Mouse (Mus musculus) midbrain, embryonic 14.5 days (tissue): ENCODE measurements around the gene Gad1. TPM values are rescaled to one million over a fixed set of nuclear protein-coding genes. Genes with fewer than 3 reads are reported as not detected.

Experiments used
- ATAC-seq: fragments of 200-750 bp; cut with Nextera tagmentation; 2 replicates; pipeline ENCODE4 v1.8.0; 2017; ENCODE audit warnings: moderate number of reproducible peaks, moderate library complexity; ENCODE audit not compliant: low FRiP score, low TSS enrichment
- DNase-seq: peaks from one replicate; pipeline ENCODE4 v3.0.0-alpha.2; 2015
- H3K27ac ChIP-seq: fragments of 300-500 bp; sonication (generic); replicated peaks from 2 replicates; pipeline ENCODE4 v1.5.1; 2014; ENCODE audit warnings: mild to moderate bottlenecking, low read depth, low read length, moderate library complexity
- H3K27me3 ChIP-seq: fragments of 300-500 bp; sonication (generic); 2 replicates; pipeline ENCODE4 v1.6.1; 2014; ENCODE audit warnings: low read length, control low read depth, mixed read lengths; ENCODE audit not compliant: control insufficient read depth, insufficient read depth
- H3K36me3 ChIP-seq: fragments of 300-500 bp; sonication (generic); 2 replicates; pipeline ENCODE4 v1.6.1; 2014; ENCODE audit warnings: low read length, control low read depth; ENCODE audit not compliant: control insufficient read depth, insufficient read depth
- H3K4me1 ChIP-seq: fragments of 300-500 bp; sonication (generic); 2 replicates; pipeline ENCODE4 v1.6.1; 2014; ENCODE audit warnings: mild to moderate bottlenecking, antibody characterized with exemption, low read length, control low read depth; ENCODE audit not compliant: control insufficient read depth, insufficient read depth
- H3K4me2 ChIP-seq: fragments of 300-500 bp; sonication (generic); 2 replicates; pipeline ENCODE4 v1.6.1; 2014; ENCODE audit warnings: mild to moderate bottlenecking, low read length, moderate library complexity
- H3K4me3 ChIP-seq: fragments of 300-500 bp; sonication (generic); replicated peaks from 2 replicates; pipeline ENCODE4 v1.5.1; 2014; ENCODE audit warnings: low read depth, low read length
- H3K9ac ChIP-seq: fragments of 300-500 bp; sonication (generic); replicated peaks from 2 replicates; pipeline ENCODE4 v1.6.1; 2014; ENCODE audit warnings: mild to moderate bottlenecking, low read length, moderate library complexity
- H3K9me3 ChIP-seq: fragments of 300-500 bp; sonication (generic); 2 replicates; pipeline ENCODE4 v1.6.1; 2016; ENCODE audit warnings: low read length, control low read depth, mixed read lengths; ENCODE audit not compliant: control insufficient read depth
- WGBS: fragments of 180-500 bp; shearing (Covaris S2); extraction: QIAGEN DNeasy Blood & Tissue Kit; methylation state at CpG from one replicate; pipeline ENCODE4 v1.1.7; 2014; 5-methylcytosine and 5-hydroxymethylcytosine counted together
- polyA plus RNA-seq: library from polyadenylated mRNA; unstranded; fragments of >200 nt; fragmentation: Nextera tagmentation; extraction: Ambion mirVana; gene quantifications from 2 replicates; pipeline ENCODE4 v1.2.1, GENCODE M21; 2014

Gad1 gene
- polyA plus RNA-seq, 1 experiment from 2014 or later: 111 TPM

DNA sequence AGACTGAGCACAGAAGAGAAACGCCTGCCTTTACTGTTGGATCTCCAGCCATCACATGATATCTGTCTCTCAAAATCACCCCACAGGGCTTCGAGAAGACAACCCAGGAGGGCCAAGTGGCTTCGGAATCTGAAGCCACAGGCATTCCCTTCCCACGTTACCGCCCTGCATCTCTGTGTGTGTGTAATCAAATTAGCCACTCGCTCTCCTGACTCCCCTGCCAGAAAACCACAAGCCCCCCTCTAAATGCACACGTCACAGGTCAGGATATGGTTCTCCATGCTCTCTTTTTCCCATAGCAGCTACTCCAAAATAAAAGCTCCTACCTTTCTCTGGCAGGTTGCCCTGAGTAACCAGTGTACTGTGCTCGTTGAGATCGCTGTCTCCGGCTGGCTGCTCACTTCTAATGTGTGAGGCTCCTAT is 76.5 kb downstream of the Gad1 start:
- WGBS: 17% methylated on average over 10 of the region's 10 CpGs
- no peaks in the 10 kb centered on the region for H3K9me3 ChIP-seq
- DNase-seq (peak; percentile 88), ATAC-seq (peak; percentile 74)
- H3K36me3 ChIP-seq: no peaks in the 10 kb centered on the region
- H3K27ac ChIP-seq: no peak overlapping the region
- peak overlapping the region; percentile 11; the same call in 1 of the 2 replicates for H3K4me3 ChIP-seq
- H3K4me1 ChIP-seq: 0 out of 2 replicates have a peak, but pooled peaks cover 5% of the 10 kb centered on the region
- H3K27me3 ChIP-seq: no peaks in the 10 kb centered on the region
- H3K9ac ChIP-seq: 0 out of 2 replicates have a peak overlapping the region, but pooled peaks have one; percentile 13
- peak overlapping the region; percentile 40 for H3K4me2 ChIP-seq

DNA sequence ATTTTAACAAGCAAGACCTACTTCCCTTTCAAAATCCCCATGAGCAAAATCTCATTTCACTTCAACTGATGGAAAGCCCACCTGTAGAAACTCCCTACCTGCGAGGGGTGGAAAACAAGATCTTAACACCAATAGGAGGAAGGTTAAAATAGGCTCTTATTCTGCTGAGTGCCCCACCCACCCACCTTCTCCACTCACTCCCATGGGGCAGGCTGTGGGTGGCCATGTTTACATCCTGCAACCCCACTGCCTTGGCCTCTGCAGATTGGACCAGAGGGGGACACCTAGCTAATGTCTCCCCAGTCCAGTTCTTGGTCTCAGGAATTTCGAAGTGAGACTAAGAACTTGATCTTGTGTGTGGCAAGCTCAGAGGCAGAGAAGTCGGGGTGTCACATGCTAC is 77.0 kb downstream of the Gad1 start:
- Histone ChIP-seq H3K27ac (no peak overlapping the region), H3K4me3 (no peak overlapping the region), H3K27me3 (no peaks in the 10 kb centered on the region), H3K9me3 (no peaks in the 10 kb centered on the region), H3K4me2 (peak overlapping the region; percentile 40), H3K4me1 (0 out of 2 replicates have a peak, but pooled peaks cover 5% of the 10 kb centered on the region), H3K36me3 (no peaks in the 10 kb centered on the region), H3K9ac (no peak overlapping the region)
- DNase-seq: no peak
- WGBS: 77% methylated on average over 3 of the region's 3 CpGs
- ATAC-seq: no peak

DNA sequence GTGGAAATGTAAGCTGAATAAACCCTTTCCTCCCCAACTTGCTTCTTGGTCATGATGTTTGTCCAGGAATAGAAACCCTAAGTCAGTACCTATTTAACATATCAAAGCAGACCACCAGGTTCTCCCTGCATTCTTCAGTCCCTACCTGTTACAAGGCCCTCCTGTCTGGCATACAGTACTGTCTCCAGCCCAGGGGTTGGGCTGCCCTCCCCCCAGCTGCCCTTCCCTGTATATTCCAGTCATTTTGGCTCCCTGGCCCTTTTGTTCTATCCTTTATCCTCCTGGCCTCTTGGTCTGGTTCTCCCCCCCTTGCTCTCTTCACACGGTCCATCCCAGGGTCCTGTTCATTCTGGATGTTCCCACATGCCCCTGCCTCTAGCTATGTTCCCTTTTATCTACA is 78.4 kb downstream of the Gad1 start:
- 88% methylated on average over 1 of the region's 1 CpGs for WGBS
- Histone ChIP-seq H3K4me2 (no peak overlapping the region), H3K4me3 (no peak overlapping the region), H3K9me3 (no peaks in the 10 kb centered on the region), H3K4me1 (0 out of 2 replicates have a peak, but pooled peaks cover 5% of the 10 kb centered on the region), H3K9ac (no peak overlapping the region), H3K36me3 (no peaks in the 10 kb centered on the region), H3K27ac (no peak overlapping the region), H3K27me3 (no peaks in the 10 kb centered on the region)
- no peak for ATAC-seq
- no peak for DNase-seq

DNA sequence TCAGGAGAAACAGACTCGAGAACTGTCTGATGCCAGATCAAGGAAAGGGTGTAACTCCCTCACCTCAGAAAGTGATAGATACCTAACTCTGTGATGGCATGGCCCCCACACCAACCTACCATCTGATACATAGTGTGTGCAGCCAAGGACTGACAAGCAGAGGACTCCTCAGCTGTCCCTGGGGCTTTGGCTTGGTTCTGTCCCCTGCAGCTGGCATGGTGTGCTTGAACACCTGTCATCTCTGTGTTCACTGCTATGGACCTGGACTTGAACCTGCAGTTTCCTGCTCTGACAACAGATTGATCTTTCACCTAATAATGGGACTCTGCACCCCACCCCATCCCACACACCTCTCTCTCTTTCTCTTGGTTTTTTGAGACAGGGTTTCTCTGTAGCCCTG is 79.5 kb downstream of the Gad1 start:
- Histone ChIP-seq H3K27ac (no peak overlapping the region), H3K9me3 (no peaks in the 10 kb centered on the region), H3K4me2 (no peak overlapping the region), H3K9ac (no peak overlapping the region), H3K4me3 (no peak overlapping the region), H3K4me1 (0 out of 2 replicates have a peak, but pooled peaks cover 5% of the 10 kb centered on the region), H3K27me3 (no peaks in the 10 kb centered on the region), H3K36me3 (no peaks in the 10 kb centered on the region)
- 87% methylated on average over 1 of the region's 1 CpGs for WGBS
- DNase-seq: no peak
- ATAC-seq: no peak

DNA sequence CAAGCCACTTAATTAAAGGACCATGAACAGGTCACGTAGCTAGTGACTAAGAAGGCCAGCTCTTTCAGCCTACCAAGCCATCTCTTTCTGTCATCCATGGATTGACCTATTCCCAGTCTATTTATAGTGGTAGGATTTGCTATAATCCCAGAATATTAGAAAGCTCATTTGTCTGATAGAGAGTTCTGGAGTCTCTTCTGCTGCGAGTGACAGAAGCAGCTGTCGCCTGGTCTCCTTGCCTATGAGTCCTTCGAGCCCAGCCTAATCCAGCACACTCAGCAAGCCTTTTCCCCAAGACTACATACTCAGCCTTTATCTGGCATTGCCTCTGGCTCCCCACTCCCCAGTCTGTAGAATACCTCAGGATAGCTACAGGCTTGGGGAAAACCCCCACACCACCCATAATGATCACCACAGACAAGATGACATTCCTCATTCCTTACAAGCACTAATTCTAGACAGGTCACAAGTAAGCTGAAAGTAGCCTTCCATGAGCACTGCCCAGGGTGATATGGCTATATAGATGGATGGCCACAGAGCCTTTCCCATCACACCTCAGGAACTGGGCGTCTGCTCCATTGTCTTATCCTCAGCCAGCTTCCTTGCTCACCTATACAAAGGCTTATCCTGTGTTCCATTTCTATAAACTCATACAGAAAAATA is 81.3 kb downstream of the Gad1 start:
- no peak for DNase-seq
- no peak for ATAC-seq
- no peak overlapping the region for H3K4me3 ChIP-seq
- 0 out of 2 replicates have a peak, but pooled peaks cover 5% of the 10 kb centered on the region for H3K4me1 ChIP-seq
- H3K36me3 ChIP-seq: no peaks in the 10 kb centered on the region
- 86% methylated on average over 5 of the region's 5 CpGs for WGBS
- no peak overlapping the region for H3K4me2 ChIP-seq
- H3K9ac ChIP-seq: no peak overlapping the region
- no peaks in the 10 kb centered on the region for H3K9me3 ChIP-seq
- no peaks in the 10 kb centered on the region for H3K27me3 ChIP-seq
- H3K27ac ChIP-seq: no peak overlapping the region

DNA sequence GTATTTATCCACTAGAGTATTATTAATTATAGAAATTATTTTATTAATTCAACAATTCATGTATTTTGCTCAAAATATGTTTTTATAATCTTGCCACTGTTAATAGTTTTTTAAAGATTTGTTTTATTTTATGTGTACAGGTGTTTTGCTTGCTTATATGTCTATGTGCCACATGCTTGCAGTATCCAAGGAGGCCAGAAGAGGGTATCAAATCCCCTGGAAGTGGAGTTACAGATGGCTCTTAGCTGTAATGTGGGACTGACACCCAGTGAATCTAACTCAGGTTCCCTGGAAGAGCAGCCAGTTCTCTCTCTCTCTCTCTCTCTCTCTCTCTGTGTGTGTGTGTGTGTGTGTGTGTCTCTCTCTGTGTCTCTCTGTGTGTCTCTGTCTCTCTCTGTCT is 88.1 kb downstream of the Gad1 start:
- Histone ChIP-seq H3K27ac (no peak overlapping the region), H3K9me3 (no peaks in the 10 kb centered on the region), H3K36me3 (no peaks in the 10 kb centered on the region), H3K9ac (no peak overlapping the region), H3K4me3 (no peak overlapping the region), H3K27me3 (no peaks in the 10 kb centered on the region), H3K4me2 (no peak overlapping the region), H3K4me1 (no peaks in the 10 kb centered on the region)
- no peak for DNase-seq
- no peak for ATAC-seq

DNA sequence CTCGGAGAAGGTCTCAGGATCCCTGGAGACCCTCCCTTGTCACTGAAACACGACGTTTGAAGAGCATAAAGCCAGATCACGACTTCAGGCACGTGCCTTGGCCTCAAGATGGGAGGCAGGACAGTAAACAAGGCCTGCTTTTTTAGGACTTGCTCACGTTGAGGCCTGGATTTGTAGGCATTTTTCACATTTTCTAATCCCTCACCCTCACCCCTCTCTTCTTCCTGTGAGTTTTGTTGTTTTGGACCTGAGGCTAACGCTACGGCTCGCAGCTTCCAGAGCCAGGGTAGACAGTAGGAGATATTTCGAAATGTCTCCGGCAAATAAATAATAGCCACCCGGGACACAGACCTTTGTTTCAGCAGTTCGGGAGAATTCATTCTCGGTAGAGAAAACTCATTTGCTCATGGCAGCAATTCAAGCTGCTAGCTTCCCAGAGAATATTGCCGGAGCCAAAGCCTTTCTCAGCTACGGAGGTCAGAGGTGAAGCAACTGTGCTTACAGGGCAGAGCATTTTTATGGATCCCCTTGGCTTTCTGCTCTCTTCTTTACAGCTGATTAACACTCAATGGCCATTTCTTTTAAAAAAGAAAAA is 90.2 kb downstream of the Gad1 start:
- no peaks in the 10 kb centered on the region for H3K4me1 ChIP-seq
- no peak for ATAC-seq
- H3K27me3 ChIP-seq: no peaks in the 10 kb centered on the region
- H3K4me2 ChIP-seq: no peak overlapping the region
- DNase-seq: peak; percentile 29
- H3K9ac ChIP-seq: no peak overlapping the region
- H3K36me3 ChIP-seq: no peaks in the 10 kb centered on the region
- no peak overlapping the region for H3K4me3 ChIP-seq
- no peaks in the 10 kb centered on the region for H3K9me3 ChIP-seq
- no peak overlapping the region for H3K27ac ChIP-seq
- 60% methylated on average over 16 of the region's 16 CpGs for WGBS

DNA sequence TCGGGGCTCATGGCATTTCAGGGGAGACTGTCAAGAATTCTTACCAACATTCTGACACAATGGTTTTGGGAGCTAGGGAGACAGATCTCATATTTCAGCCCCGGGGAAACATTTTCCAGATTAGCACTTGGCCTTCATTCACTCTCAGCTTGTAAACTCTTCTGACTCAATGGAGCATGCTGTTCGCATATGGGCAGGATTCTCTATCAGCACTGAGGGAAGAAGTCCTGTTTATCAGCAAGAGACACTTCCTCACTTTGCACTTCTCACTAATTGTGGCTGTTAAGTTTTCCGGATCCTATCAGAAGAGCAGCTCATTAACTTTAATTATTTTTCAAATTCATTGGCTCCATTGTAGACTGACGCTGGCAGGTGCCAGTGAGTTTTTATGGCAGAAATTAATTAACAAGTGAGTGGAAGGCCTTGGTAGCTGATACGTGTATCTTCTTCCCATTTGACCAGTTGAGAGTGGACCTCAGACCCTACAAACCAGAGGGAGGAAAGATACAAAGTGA is 92.5 kb downstream of the Gad1 start:
- Histone ChIP-seq H3K27ac (no peak overlapping the region), H3K4me2 (no peak overlapping the region), H3K36me3 (no peaks in the 10 kb centered on the region), H3K27me3 (no peaks in the 10 kb centered on the region), H3K4me1 (no peaks in the 10 kb centered on the region), H3K9ac (no peak overlapping the region), H3K9me3 (no peaks in the 10 kb centered on the region), H3K4me3 (no peak overlapping the region)
- DNase-seq (no peak), ATAC-seq (no peak)
- 86% methylated on average over 6 of the region's 6 CpGs for WGBS

DNA sequence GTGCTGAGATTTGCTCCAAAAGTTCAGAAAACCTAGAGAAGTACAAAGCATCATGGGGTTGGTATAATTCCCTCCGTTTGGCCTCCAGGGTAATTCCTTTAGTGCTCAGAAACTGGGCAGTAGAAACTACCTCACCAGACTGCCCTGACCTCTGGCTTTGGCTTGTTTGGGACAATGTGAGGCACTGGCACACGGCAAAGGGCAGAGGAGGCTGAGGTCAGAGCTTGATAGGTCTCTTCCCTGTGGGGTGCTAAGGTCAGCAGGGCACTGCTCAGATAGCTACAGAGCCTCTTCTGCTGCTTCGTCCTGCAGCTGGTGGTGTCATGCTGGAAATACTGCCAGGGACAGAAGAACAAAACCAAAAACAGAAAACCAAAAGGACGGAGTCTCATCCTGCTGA is 94.8 kb downstream of the Gad1 start:
- no peaks in the 10 kb centered on the region for H3K27me3 ChIP-seq
- 37% methylated on average over 4 of the region's 4 CpGs for WGBS

More for the DNA sequence above, 94.8 kb downstream of the Gad1 start:
- Histone ChIP-seq H3K27ac (no peak overlapping the region), H3K36me3 (no peaks in the 10 kb centered on the region), H3K4me3 (no peak overlapping the region), H3K9ac (no peak overlapping the region), H3K4me2 (no peak overlapping the region), H3K9me3 (no peaks in the 10 kb centered on the region), H3K4me1 (no peaks in the 10 kb centered on the region)
- no peak for DNase-seq
- ATAC-seq: no peak
